Mouse (Mus musculus): ENCODE results near the gene Cacna1d.

The Cacna1d gene

GRCm38 (mm10) chr14:30329109-30329508 lies 162.1 kb downstream of the Cacna1d start:
- DNase-seq (ENCODE audit: low read depth): no peak

- no peak for DNase-seq (ENCODE audit: low read depth)
Measured at GRCm38 (mm10) chr14:30327452-30327851, 163.8 kb downstream of the Cacna1d start.

- DNase-seq (ENCODE audit: low read depth): no peak
Measured at GRCm38 (mm10) chr14:30327051-30327450, 164.2 kb downstream of the Cacna1d start.

DNA sequence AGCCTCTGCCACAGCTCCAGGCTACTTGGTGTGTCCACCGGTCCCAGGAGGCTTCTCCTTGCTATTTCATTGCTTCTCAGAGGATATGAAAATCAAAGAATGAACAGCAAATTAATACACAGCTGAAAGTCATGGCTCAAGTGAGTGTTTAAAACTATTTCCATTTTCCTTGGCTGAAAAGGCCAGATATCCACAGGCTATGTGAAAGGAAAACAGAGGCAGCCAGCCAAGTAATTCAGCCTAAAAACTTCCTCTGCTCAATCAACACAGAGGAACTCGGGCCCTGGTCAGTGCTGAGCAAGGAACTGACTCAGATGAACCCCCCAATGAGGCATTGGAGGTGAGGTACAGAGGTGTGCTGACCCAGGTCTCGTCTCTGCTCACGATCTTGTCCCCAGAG lies 165.0 kb downstream of the Cacna1d start:
- DNase-seq (ENCODE audit: low read depth): peak; percentile 12

DNA sequence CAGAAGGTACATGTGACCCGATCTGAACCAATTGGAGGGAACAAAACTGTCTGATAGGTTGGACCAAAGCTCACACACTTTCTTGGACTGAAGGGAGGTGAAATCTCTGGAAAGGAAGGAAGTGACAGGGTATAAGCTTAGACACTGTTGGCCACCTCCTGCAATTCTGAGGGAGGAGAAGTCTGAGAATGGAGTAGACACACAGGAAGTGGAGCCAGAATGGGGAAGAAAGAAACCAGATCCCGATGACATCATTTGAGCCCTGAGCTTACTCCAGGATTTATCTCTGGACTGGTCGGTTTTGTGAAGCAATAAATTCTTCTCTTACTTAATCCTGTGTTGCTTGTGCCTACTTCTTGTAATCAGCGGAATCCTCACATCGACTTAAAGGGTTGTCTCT lies 166.3 kb downstream of the Cacna1d start:
- no peak for DNase-seq (ENCODE audit: low read depth)

DNA sequence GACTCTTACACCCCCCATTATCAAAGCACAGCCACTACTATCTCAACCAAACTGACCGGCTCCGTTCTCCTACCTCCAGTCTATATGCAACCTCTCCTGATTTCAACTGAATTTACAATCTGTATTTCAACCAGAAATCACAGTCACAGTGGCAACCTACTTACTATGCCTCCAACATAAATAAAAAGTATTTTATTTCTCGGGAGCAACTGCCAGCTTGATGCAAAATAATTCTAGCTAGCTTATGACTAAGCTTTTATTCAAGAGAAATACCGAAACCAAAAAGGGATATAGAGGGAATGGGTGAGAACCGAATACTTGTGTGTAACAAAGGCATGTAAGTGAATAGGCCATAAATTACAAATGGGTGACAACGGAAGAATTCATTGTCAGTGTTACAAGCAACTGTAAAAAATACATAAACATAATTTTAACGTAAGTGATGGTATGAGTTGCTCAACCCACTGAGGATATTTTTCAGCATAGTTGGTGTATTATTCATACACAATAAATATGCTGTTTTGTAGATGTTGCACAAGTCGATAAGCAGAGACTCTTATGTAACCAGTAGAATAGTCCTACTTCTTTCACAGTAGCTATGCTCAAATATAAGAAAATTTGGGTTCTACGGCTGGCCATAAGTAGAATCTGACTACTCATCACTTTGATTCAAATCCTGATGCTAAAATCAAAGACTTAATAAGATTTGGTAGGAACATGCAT lies 172.4 kb downstream of the Cacna1d start:
- DNase-seq (ENCODE audit: low read depth): peak; percentile 4

- no peak for DNase-seq (ENCODE audit: low read depth)
Measured at GRCm38 (mm10) chr14:30318293-30318692, 173.0 kb downstream of the Cacna1d start.

DNA sequence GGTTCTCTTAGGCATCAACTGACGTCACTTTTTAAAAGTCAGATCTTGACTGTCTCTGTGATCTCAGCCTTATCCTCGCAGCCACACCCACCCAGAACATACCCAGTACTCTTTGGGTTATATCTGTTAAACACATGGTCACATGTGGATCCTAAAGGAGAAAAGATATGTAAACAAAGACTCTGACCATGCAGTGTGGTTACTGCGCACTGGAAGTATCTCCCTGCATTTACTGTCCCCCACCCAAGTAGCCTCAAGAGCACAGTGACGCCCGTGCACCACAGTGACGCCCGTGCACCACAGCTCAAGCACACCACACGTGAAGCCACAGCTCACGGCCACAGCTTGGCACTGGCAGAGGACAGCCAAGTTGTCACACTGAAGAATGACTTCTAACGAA lies 173.6 kb downstream of the Cacna1d start:
- DNase-seq (ENCODE audit: low read depth): no peak

DNA sequence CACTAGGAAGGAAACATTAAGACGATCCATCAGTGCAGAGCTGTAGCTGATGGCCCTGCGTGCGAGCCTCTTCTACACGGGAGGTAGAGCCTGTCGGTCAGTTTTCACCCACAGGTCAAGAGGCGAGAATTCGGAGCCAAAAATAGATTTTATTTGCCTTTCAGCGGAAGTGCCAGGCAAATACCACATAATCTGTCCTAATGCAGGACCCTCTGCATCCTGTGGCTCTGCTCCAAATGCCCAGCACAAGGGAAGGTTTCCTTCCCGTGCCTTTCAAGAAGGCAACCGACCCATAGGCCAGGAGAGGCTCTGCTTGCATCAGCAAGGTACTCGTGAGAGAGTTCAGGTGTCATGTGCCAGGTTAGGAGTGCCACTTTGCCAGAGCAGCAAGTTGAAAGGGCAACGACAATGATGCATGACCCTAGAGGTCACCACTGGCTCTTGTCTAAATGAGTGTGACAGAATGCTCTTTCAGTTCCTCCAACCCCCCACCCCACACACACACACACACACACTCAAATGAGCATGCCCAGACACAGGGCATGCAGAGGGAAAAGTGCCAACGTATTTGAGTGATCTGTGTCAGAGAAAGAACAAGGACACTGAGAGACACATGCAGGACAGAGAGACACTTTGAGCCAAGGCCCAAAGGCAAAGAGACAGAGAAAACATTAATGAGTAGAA lies 179.9 kb downstream of the Cacna1d start:
- no peak for DNase-seq (ENCODE audit: low read depth)

DNA sequence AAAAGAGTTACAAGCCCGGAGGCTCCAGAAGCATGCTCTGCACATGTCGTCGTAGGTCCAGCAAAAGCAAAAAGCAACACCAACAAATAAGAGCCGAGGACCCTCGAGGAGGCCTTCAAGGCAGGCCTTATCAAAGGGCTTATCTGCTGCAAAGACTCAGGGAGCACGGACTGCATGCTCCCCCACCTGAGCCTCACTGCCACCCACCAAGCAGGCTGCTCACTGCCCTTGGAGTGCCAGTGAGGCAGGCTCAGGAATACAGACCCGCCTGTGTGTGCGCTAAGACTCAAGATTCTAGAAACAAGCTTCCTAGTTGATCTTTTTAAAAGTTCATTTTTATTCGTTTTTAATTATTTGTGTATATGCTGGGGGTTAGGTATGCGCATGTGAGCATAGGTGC lies 181.0 kb downstream of the Cacna1d start:
- DNase-seq (ENCODE audit: low read depth): no peak

DNA sequence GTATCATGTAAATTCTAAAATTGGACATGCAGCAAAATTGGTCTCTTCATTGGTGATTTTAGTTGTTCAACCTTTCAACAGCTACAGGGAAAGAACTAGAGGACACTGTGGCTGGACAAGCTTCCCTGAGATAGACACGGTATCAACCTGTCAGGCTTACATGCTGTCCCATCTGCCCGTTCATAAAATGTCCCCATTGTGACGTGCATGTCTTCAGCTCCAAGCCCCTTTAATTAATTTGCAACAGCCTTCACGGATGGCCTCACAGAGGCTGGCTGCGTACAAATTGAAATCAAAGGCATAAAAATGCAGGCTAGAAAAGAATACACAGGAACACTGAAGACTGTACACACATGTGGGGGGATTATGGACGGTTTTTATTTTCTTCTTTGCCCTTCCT lies 185.0 kb downstream of the Cacna1d start:
- no peak for DNase-seq (ENCODE audit: low read depth)

GRCm38 (mm10) chr14:30299946-30300345 lies 191.3 kb downstream of the Cacna1d start:
- DNase-seq (ENCODE audit: low read depth): no peak

- DNase-seq (ENCODE audit: low read depth): no peak
Measured at GRCm38 (mm10) chr14:30297492-30297891, 193.8 kb downstream of the Cacna1d start.

GRCm38 (mm10) chr14:30292135-30292463 lies 199.2 kb downstream of the Cacna1d start:
- DNase-seq (ENCODE audit: low read depth): no peak

DNA sequence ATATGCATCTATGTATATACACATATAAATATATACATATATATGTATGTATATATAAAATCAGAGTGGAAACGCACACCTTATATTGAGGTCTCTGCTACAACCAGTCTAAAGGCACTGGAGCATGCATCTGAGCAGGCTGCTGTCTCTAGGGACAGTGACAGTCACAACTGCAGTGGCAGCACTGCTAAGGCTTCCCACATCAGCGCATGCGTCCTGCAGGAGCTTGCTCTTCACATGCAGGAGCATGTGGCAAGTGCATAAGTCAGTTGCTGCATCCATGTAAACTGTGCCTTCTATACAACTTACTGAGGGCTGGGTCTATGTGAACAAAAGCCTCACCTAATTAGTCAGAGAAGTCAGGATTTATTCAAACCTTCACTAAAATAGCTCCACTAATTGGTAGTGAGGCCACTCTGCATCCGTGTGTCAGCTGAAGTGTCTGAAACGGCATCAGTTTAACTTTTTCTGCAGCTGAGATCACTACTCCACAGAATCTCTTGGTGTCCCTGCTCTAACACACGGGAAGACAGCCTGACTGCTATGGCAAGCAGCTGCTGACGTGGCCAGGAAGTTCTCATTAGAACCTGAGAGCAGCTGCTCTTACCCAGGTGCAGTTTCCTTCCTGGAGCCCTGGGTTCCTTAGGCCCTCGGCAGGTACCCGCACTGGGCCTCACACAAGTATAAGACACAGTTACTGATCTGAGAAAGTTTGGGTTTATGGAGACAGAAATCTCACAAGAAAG lies 199.7 kb downstream of the Cacna1d start:
- DNase-seq (ENCODE audit: low read depth): no peak

DNA sequence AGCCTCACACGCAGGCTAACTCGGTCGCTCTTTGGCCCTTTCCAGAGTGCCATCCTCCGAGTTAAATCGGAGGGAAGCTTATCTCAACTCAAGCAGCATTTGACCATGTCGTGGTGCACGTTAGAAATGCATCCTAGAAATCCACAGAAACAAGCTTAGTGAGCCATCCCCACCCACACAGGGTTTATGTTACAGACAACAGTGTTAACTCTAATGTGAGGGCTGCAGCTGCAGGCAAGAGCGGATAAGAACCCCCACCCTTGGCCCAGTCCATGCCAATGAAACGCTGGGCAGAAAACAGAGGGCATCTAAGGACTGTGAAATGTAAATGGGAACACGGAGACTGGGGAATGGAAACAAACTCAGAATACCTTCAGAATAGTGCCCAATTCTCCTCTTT lies 206.8 kb downstream of the Cacna1d start:
- no peak for DNase-seq (ENCODE audit: low read depth)

- DNase-seq (ENCODE audit: low read depth): no peak
Measured at GRCm38 (mm10) chr14:30284022-30284421, 207.2 kb downstream of the Cacna1d start.

DNA sequence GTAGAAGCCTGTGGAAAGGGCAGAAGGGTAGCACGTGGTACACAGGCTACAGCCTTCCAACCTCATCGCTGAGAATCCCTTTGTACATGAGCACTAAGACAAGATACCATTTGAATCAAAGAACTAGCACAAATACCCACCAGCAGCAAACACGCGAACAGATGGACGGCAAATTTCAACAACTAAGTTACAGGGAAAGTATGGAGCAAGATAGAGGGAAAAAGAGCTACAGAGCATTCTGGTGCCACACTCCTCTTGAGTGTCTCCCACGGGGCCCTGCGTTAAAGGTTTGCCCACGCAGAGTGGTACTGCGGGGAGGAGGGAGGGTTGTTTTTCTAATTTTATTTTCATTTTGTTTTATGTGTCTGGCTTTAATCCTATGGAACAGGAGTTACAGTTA lies 215.7 kb downstream of the Cacna1d start:
- no peak for DNase-seq (ENCODE audit: low read depth)

DNA sequence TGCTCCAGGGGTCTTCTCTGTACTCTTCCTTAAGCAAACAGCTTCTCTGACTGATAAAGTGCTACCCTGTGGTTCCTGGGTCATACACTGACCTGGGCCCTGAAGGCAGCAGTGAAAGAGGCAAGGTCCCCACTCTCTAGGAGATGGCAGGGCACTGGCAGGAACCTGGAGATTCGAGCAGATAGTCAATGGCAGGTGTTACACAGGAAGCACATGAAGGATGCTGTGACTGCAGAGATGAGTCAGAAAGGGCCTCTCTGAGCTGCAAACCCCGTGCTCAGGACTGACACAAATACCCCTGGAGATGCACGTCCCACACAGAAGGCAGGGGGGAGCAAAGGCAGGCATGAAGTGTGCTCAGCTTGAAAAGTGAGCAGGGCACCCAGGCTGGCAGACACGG lies 218.3 kb downstream of the Cacna1d start:
- no peak for DNase-seq (ENCODE audit: low read depth)

DNA sequence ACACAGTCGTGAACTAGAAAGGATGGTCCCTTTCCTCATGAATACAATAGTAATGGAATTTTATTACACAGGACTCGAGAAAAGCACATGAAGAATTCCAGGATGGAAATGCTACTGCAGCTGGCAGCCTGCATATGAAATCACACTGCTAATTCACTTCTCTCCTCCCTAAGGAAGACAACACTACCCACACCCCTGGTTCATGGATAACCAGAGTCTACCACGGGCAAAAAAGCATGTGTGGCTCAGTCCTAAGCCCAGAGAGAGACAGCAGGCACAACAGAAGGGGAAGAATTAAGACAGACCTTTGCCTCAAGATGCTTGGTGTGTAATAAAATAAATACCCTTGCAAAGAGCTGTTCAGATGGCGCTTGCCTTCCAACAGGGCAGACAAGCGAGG lies 218.7 kb downstream of the Cacna1d start:
- no peak for DNase-seq (ENCODE audit: low read depth)

DNA sequence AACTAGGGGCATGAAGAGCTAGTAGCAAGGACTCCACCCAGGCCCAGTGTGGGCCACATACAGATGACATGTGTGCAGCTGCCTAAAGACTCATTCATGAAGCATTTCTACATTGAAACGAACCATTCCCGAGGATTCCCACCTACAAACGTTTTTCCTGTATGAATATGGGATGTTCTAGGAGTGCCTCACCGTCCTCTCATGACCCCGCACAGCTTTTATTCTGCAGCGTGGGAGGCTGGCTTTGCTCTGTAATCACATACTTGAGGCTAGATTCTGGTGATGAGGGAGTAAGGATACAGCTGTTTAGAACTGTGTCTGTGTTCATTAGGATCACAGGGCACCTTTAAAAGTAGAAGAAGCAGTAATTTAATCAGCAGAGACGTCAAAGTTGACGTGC lies 219.4 kb downstream of the Cacna1d start:
- DNase-seq (ENCODE audit: low read depth): no peak

GRCm38 (mm10) chr14:30270350-30270749 lies 220.9 kb downstream of the Cacna1d start:
- no peak for DNase-seq (ENCODE audit: low read depth)

DNA sequence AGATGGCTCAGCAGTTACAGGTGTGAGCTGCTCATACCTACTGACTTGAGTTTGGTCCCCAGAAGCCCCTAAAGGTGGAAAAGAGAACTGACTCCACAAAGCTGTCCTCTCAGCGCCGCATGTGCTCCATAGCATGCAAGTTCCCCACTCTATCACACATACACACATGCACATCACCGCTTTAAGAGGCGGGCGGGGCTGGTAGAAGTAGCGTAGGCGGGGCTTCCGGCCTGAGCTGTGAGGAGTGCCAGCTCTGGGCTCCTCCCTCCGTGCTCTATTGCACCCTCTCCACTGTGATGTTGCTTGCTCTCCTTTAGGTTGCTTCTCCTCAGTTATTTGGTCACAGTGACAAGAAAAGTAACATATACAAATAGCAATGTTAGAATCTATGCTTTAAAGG lies 225.5 kb downstream of the Cacna1d start:
- DNase-seq (ENCODE audit: low read depth): no peak
